Mouse (Mus musculus): Measurements from ENCODE around the gene Fgd2.
"Not testable (repeated sequence)": the region's sequence is repeated elsewhere in the genome, so short reads cannot be mapped to it uniquely, and the experiment has no call there.

Fgd2 gene

DNA sequence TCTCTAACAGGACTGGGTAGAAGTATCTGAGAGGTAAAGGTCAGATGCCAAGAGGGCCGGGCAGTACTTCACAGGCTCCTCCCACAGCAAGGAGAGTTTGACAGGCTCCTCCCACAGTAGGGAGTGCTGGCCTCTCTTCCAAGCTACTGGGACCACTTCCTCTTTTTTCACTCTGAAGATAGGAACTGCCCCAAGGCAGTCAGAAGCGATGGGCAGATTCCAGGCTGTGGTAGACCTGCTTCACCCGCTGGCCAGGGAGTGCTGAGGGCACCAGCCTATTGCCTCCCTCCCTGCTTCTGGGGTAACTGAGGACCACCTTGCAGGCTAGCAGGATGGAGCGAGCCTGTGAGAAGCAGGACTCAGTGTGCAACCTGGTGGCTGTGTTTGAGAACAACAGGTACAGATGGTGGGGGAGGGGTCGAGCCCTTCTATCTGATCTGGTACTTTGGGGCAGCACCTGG is at the start of gene Fgd2:
TSS of gene Fgd2 (plus strand) at position 154 of the 461 bp plus-strand sequence.
- DNase-seq (ENCODE audit: extremely low read depth, low read depth, low spot score), result no peak

DNA sequence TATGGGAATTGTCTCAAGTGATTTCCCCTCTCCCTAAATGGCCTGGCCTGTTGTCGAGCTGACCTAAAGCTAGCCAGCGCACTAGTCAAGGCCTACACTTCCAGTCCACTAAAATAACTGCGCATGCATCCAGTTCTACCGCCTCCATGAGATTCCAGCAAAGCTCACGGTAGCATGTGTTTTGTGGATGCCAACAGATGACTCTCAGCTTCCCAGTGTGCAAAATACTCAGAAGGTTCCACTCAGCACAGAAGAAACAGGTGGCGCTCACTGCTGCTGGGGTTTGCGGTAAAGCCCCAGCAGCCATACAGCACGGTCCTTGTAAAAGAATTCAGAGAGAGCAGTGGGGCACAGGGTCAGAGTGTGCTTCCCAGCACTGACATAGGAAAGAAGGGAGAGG is 49.1 kb upstream of the Fgd2 start:
- no peak for DNase-seq (ENCODE audit: extremely low read depth, low read depth, low spot score)

DNA sequence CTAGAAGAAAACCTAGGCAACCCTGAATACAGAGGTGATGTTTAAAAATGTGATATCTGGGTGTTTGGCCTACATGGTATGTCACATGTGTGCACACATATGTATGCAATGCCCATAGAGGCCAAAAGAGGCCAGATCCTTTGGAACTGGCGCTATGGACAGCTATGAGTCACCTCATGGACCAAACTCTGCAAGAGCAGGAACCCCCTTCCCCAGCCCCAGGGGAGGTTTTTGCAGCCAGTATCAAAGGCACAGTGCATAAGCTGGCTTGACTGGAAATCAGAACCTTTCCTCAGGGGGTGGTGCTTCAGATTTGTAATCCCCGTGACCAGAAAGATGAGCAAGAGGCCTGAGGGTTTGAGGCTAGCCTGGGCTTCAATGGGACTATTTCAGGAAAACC is 48.6 kb upstream of the Fgd2 start:
- no peak for DNase-seq (ENCODE audit: extremely low read depth, low read depth, low spot score)

DNA sequence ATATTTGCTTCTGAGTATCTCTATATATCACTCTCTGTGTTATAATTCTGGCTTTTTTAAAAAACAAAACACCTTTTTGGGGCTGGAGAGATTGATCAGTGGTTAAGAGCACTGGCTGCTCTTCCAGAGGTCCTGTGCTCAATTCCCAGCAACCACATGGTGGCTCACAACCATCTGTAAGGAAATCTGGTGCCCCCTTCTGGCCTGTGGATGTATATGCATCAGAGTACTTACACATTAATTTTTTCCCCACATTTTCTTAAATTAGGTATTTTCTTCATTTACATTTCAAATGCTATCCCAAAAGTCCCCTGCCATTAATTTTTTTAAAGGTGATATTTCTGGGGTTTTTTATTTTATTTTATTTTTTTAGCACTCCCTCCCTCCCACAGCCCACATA is 47.4 kb upstream of the Fgd2 start:
- no peak for DNase-seq (ENCODE audit: extremely low read depth, low read depth, low spot score)

DNA sequence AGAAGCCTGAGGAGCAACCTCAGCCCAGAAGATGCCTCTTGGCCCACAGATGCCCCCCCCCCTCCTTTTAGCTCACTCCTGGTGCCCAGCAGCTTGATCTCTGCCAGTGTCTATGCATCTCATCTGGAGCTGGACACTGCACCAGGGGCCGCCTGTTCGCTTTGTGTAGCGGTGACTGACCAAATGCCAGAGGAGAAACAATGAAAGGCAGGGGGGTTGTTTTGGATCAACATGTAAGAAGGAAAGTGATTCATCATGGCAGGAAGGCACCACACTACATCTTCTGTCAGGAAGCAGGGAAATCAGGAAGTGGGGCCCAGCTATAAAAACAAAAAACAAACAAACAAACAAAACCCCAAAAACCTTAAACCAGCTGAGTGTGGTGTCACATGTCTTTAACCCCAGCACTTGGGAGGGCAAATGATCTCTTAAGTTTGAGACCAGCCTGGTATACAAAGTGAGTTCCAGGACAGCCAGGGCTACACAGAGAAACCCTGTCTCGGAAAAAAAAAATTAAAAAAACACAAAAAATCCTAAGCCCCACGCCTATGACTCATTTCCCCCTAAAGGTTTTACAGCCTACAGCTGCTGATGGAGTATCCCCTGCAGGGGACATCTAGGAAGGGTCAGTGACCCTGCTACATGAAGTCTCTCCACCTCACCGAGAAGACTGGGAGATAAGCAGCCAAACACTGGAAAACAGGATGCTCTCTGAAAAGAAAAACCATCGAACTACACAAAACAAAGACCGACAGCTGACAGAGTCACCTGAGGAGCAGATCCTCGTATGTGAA is 44.8 kb upstream of the Fgd2 start:
- DNase-seq (ENCODE audit: extremely low read depth, low read depth, low spot score), result no peak

DNA sequence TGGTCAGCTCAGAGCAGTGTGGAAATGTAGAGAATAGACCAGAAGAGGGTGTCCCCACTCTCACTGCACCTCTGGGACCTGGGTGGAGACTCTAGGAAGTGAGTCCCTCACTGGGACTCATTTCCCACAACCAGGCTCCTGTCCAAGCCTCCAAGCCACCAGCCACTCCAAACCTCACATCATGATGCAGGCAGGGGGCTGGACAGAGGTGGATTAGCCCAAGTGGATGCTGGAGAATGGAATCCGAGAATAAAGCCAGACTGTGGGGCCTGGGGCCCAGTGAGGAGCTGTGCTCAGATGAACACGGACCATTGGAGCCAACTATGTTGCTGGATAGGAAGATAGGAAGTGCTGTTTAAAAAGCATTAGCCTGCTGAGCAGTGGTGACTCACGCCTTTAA is 43.8 kb upstream of the Fgd2 start:
- DNase-seq (ENCODE audit: extremely low read depth, low read depth, low spot score), result no peak

DNA sequence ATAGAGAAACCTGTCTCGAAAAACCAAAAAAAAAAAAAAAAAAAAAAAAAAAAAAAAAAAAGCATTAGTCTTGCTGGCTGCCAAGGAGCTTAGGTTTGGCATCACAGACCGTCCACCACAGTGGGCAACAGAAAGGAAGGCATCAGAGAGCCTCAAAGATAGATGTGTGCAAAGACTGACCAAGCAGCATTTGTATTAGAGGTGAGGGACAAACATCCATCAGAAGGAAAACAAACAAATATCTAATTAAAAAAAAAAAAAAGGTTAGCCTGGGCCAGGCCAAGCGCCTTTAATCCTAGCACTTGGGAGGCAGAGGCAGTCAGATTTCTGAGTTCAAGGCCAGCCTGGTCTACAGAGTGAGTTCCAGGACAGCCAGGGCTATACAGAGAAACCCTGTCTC is 43.3 kb upstream of the Fgd2 start, which contains the start of gene Pi16:
TSS of gene Pi16 (plus strand) at position 301 of the 400 bp plus-strand sequence.
- not testable (repeated sequence) for DNase-seq (ENCODE audit: extremely low read depth, low read depth, low spot score)

- no peak for DNase-seq (ENCODE audit: extremely low read depth, low read depth, low spot score)
Measured at GRCm38 (mm10) chr17:29318731-29319250, 41.9 kb upstream of the Fgd2 start.

GRCm38 (mm10) chr17:29319476-29319875 is 41.2 kb upstream of the Fgd2 start:
- DNase-seq (ENCODE audit: extremely low read depth, low read depth, low spot score), result no peak

- DNase-seq (ENCODE audit: extremely low read depth, low read depth, low spot score), result no peak
Measured at GRCm38 (mm10) chr17:29319881-29320639, 40.7 kb upstream of the Fgd2 start.

DNA sequence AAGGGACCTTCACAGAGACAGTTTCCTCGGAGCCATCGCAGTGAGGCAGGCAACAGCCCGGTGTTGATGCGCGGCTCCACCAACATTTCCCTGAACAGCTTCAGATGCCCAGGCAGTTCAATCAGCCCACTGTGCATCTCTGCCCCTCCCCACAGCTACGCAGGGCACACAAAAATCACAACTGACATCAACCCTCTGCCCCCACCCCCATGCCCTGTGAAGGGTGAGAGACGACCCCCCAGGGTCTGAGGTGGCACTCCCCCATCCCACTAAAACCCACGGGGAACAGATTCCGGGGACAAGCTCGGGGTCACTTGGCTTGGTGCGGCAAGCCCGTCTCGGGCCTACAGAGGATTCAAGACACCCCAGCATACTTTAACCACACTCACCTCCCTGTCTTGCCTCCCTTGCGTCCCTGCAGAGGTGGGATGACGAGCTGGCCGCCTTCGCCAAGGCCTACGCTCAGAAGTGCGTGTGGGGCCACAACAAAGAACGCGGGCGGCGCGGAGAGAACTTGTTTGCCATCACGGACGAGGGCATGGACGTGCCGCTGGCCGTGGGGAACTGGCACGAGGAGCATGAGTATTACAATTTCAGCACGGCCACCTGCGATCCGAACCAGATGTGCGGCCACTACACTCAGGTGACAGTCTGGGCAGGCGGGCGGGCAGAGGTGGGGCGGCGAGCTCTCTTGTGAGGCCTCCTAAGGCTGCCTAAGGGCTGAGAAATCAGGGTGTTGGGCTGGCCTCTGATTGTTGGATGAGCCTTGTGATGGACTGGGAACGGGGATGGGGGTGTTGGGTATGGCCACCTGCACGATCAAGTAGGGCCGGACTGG is 38.7 kb upstream of the Fgd2 start:
- DNase-seq (ENCODE audit: extremely low read depth, low read depth, low spot score), result no peak

DNA sequence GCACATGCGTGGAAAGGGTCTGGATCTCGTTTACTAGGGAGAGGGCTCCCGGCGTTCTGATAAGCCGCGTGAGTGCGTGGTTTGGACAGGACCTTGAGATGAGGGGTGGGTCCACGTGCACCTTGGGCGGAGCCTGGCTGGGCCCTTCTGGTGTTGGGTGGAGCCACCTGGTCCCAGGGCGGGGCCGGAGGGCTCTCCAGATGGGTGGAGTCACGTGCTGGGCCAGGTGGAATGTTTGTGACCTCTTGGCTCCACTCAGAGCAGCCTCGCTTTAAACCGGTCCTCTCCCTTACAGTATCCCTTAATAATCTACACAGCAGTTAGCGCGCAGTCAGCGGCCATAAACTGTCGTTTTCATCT is 38.1 kb upstream of the Fgd2 start:
- no peak for DNase-seq (ENCODE audit: extremely low read depth, low read depth, low spot score)

DNA sequence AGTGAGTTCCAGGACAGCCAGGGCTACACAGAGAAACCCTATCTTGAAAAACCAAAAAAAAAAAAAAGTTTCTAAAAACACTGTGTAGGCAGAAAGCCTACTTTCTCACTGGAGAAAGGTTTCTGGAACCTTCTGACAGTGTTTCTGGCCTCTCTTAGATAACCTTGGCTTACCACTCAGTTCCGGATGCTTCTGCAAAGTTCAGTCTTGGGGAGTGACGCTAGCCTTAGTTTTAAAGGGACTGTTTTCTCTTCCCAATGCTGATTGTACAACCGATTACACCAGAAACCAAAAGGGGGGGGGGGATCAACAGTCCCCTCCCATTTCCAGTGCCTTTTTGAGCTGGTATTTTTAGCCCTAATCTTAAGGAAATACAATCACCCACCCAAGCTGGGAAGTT is 37.1 kb upstream of the Fgd2 start:
- DNase-seq (ENCODE audit: extremely low read depth, low read depth, low spot score), result no peak

DNA sequence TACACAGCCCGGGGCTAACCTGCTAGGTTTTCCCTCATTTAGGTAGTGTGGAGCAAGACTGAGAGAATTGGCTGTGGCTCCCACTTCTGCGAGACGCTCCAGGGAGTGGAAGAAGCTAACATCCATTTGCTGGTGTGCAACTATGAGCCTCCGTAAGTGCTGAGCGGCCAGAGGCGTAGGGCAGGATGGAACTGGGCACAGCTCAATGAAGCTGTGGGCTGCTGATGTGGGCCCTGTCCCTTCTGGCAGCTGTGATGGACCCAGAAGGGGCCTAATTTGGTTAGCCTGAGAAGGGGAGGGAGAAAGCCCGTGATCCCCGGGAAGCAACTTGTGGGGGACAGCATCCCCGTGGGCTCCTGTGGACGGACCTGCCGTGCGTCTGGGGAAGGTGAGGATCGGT is 34.9 kb upstream of the Fgd2 start:
- DNase-seq (ENCODE audit: extremely low read depth, low read depth, low spot score), result no peak

DNA sequence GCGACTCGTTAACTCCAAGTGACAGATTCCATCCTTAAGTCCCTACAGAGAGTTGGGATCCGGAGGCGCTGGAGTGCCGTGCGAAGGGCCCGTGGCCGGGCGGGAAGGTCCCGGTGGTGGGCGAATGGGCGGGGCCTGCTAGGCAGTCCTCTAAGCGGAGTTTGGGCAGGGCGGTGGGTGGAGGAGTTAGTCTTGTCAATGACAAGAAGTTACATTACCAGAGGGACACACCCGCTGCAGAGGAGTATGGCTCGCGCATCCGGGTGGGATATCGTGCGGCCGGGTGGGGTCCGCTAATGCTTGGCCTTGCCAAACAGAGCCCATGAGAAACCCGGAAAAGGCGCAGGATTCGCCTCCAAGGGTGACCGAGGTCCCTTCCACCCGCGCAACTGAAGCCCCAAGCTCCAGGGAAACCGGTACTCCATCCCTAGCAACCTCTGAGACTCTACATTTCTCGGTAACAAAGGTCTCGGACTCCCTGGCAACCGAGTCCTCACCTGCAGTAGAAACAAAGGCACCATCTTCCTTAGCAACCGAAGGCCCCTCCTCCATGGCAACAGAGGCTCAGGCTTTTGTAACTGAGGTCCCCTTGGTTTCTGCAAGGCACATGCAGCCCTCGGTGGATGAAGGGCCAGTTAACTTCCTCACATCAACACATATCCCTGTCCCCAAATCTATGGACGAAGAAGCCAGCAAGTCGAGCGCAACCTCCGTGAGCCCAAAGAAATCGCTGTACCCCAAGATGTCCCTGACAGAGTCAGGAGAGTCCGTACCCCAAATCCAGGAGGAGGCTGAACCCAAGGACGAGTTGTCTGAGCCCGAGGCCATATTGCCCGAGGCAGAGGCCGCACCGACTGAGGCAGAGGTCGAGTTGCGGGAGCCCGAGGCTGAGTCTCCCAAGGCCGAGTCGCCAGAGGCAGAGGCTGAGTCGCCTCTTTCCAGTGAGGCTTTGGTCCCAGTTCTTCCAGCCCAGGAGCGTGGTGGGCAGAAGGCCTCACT is 33.9 kb upstream of the Fgd2 start:
- DNase-seq (ENCODE audit: extremely low read depth, low read depth, low spot score), result no peak

DNA sequence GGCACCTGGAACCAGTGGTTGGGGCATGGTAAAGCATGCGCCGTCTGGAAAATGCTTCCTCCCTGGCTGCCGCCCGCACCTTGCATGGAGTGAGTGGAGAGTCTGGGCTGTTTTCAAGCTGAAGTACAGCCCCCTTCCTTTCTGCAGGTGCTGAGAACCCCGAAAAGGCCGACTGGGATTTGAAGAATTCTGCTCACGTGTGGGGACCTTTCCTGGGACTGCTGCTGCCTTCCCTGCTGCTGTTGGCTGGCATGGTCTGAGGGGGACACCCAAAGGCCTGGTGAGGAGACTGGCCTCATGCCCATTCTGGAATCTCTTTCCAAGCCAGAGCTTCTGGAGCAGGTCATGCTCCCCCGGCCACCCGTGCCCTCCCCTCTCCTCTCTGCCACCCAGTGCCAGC is 33.0 kb upstream of the Fgd2 start:
- DNase-seq (ENCODE audit: extremely low read depth, low read depth, low spot score), result no peak

- no peak for DNase-seq (ENCODE audit: extremely low read depth, low read depth, low spot score)
Measured at GRCm38 (mm10) chr17:29330221-29330620, 30.5 kb upstream of the Fgd2 start.

- peak; percentile 34 for DNase-seq (ENCODE audit: extremely low read depth, low read depth, low spot score)
Measured at GRCm38 (mm10) chr17:29330671-29331410, 29.9 kb upstream of the Fgd2 start.

DNA sequence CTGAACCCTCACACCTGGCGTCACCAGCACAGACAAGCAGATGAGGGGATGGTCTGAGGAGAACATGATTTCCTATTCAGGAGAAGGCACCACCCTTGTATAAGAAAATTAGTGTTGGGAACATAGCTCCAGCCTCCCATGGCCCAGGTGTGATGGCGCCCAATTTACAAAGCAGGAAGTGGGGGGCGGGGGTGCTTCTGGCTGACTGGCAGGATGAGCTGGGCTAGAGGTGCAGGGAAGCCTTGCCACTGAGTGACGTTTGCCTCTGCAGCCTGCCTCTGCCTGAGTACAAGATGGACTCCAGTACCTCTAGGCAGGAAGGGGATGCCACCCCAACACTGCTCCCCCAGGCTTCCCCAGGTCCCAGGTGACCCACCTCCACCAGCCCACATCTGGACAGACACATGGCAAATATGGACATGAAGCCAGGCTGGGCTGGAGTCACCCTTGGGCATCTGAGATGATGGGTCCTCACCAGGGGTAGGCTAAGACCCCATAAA is 28.5 kb upstream of the Fgd2 start:
- no peak for DNase-seq (ENCODE audit: extremely low read depth, low read depth, low spot score)
